Mouse (Mus musculus): Measurements from ENCODE around the gene Nova1. TPM values are rescaled to one million over a fixed set of nuclear protein-coding genes. Genes with fewer than 3 reads are reported as not detected.

Gene Nova1
- polyA plus RNA-seq (2012; rRNA removed): 1.2 and 1.6 TPM in 2 replicates

DNA sequence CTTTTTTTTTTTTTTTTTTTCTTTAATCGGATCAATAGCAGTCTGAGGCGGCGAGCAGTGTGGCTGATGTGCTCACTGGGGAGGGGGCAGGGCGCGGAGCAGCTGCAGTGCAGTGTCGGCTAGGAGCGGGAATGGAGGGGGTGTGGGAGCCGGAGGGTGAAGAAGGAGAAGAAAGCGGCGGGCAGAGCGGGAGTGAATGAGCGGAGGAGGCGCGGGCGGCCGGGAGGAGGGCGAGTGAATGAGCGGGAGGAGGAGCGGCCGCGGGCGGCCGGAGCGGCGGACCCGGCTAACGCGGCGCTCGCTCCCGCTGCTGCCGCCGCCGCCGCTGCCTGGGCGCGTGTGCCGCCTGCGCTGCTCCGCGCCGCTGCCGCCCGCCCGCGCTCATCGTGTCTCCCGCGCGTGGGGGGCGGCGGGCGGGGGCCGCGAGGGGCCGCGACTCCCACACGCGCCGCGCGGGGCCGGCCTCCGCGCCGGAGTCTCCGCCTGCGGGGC lies at the start of gene Nova1:
Nova1 (minus strand) TSS at position 74 of the 492 bp plus-strand sequence.

